Mouse (Mus musculus) sigmoid colon, adult 10 weeks (tissue): ENCODE data around the gene Ccnt1. TPM values are rescaled to one million over a fixed set of nuclear protein-coding genes. Genes with fewer than 3 reads are reported as not detected.

ENCODE experiments used
- polyA plus RNA-seq: library from polyadenylated mRNA; stranded (reverse); fragments of 350-450 nt; fragmentation: Illumina TruSeq; extraction: RNeasy Lipid Tissue Mini Kit (QIAGEN cat#74804); gene quantifications from one replicate; pipeline ENCODE4 v1.2.3, GENCODE M21; 2014; ENCODE audit warnings: low read depth, low replicate concordance

The Ccnt1 gene
- 66.8 TPM for polyA plus RNA-seq

GRCm38 (mm10) chr15:98570873-98571538 is at the start of gene Ccnt1, which contains the start of gene 4930415O20Rik:
Gene Ccnt1, minus strand, starts transcription at chr15:98570923.
Gene 4930415O20Rik, plus strand, starts transcription at chr15:98571004.

DNA sequence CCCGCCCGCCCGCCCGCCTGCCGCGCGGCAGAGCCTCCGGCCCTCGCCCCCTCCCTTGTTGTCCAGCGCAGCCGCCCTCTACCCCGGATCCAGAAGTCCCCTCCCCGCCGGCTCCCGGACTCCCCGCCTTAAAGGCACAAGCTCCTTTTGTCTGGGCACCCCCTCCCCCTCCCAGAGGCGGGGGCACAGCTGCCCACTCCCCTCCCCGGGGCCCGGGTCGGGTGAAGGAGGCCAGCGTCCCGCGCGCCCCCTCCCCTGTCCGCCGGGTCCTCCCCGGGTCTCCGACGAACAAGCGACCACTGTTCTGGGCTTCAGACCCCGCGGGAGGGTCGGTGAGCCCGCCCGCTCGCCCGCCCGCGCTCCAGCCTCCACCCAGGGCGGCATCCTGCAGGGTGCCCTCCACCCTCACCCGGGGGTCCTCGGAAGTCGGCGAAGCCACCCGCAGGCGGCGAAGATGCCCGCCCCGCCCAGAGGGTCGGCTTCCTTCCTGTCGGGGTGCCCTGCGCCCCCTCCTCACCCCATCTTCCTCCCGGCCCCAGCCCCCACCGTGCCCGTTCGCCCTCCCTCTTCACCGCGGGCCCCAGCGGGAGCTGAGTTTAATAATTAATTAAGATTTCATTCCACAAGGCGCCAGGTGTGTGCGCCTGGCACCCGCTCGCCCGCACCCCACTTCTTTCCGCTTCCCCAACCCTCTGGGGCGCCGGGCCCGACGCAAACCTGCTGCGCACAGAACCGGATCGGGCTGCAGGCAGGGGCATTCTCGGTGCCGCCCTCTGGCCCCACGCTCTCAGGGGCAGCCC is 38.8 kb upstream of the Ccnt1 start, which contains the start of gene Adcy6:
Adcy6 (minus strand) TSS at position 746 of the 800 bp plus-strand sequence.

GRCm38 (mm10) chr15:98533881-98534627 is 36.7 kb downstream of the Ccnt1 start, which contains the start of gene Kansl2:
Gene Kansl2, minus strand, starts transcription at chr15:98534264.

DNA sequence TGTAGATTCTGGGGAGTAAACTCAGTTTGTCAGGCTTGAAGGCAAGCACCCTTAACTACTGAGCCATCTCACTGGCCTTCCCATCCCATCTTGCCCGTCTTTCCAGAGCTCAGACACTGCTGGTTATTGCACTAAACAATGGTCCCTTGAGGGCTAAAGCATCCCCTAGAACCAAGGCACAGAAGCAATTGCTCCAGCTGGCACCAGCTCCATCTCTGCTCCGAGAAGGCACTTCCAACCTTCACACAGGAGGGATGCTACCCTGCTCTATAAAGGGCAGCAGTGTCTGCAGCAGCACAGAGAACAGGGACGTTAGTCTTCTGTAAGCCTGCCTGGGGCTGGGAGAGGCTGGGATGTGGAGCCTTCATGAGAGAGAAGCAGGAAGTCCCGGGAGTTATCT is 78.6 kb downstream of the Ccnt1 start, which contains the start of gene Olfr279:
Olfr279 (plus strand) TSS at position 301 of the 400 bp plus-strand sequence.

Other genes with a start within 250 kb of the Ccnt1 start
- not detected for gene Olfr284, start 229.9 kb downstream of the Ccnt1 start, polyA plus RNA-seq
- not detected for gene Olfr283, start 190.0 kb downstream of the Ccnt1 start, polyA plus RNA-seq
- not detected for gene Olfr282, start 139.7 kb downstream of the Ccnt1 start, polyA plus RNA-seq
- gene Olfr281, start 118.3 kb downstream of the Ccnt1 start, polyA plus RNA-seq, result not detected
- gene OR5BS1P, start 101.0 kb downstream of the Ccnt1 start, polyA plus RNA-seq, result not detected
- not detected for gene Lalba, start 88.2 kb downstream of the Ccnt1 start, polyA plus RNA-seq
- not detected for gene Olfr279, start 78.5 kb downstream of the Ccnt1 start, polyA plus RNA-seq
- 36.2 TPM for gene Kansl2, start 36.7 kb downstream of the Ccnt1 start, polyA plus RNA-seq
- 2.1 TPM for gene 4930415O20Rik, start 81 bp upstream of the Ccnt1 start, polyA plus RNA-seq
- gene Adcy6, start 39.2 kb upstream of the Ccnt1 start, polyA plus RNA-seq, result 16.8 TPM
- 0.63 TPM for gene Cacnb3, start 59.9 kb upstream of the Ccnt1 start, polyA plus RNA-seq
- gene Ddx23, start 92.0 kb upstream of the Ccnt1 start, polyA plus RNA-seq, result 3.5 TPM
- not detected for gene Rnd1, start 106.5 kb upstream of the Ccnt1 start, polyA plus RNA-seq
- gene Ccdc65, start 137.3 kb upstream of the Ccnt1 start, polyA plus RNA-seq, result 0.32 TPM
- not detected for gene Fkbp11, start 157.3 kb upstream of the Ccnt1 start, polyA plus RNA-seq
- 42.4 TPM for gene Arf3, start 192.3 kb upstream of the Ccnt1 start, polyA plus RNA-seq
- 0.57 TPM for gene Wnt10b, start 207.2 kb upstream of the Ccnt1 start, polyA plus RNA-seq
- gene Wnt1, start 218.9 kb upstream of the Ccnt1 start, polyA plus RNA-seq, result not detected
- gene Ddn, start 238.6 kb upstream of the Ccnt1 start, polyA plus RNA-seq, result not detected